Mouse (Mus musculus) urinary bladder, postnatal 4 days (tissue): Measurements from ENCODE around the gene Olfr1394.
"Not testable (repeated sequence)": the region's sequence is repeated elsewhere in the genome, so short reads cannot be mapped to it uniquely, and the experiment has no call there.

Experiments used
- DNase-seq, 2 experiments: peaks; one replicate each; pipeline ENCODE4 v3.0.0; 2021 to 2022; ENCODE audit warnings: low spot score in 2 of 2

Gene Olfr1394

DNA sequence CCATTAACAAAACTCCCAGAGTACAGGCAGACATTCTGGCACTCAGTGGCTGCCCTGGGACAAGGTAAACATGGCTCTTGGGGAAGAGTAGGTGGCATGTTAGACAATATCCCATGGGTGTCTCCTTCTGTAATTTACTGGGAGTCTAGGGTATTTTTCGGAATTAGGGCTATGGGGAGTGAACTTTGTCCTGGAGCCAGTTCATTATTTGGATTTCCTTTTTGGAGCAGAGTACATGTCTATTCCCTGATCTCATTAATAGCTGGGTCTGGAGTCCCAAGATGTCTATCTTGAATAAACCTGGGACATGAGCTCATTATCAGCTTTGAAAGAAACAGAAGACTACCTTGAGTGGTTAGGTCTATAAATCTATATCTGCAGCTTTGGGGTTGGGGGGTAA, at the start of gene Olfr1394:
TSS of gene Olfr1394 (plus strand) at position 301 of the 400 bp plus-strand sequence.
- DNase-seq: no peak

DNA sequence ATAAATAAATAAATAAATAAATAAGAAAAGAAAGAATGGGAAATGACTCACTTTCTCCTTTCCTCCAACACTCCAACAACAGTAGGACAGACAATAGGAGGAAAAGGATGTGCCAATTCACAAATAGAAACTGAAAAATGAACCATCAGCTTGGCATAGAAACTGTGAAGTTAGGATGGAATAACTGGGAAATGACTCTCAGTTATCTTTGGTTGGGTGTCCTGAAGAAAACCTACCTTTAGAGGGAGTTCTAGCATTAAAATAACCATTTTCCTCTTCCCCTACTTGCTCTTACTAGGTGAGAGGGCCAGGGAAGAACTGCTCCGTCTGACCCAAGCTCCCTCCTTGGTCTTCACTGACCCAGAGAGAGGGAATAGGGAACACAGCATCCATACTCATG, 48.4 kb upstream of the Olfr1394 start:
- no peak for DNase-seq

DNA sequence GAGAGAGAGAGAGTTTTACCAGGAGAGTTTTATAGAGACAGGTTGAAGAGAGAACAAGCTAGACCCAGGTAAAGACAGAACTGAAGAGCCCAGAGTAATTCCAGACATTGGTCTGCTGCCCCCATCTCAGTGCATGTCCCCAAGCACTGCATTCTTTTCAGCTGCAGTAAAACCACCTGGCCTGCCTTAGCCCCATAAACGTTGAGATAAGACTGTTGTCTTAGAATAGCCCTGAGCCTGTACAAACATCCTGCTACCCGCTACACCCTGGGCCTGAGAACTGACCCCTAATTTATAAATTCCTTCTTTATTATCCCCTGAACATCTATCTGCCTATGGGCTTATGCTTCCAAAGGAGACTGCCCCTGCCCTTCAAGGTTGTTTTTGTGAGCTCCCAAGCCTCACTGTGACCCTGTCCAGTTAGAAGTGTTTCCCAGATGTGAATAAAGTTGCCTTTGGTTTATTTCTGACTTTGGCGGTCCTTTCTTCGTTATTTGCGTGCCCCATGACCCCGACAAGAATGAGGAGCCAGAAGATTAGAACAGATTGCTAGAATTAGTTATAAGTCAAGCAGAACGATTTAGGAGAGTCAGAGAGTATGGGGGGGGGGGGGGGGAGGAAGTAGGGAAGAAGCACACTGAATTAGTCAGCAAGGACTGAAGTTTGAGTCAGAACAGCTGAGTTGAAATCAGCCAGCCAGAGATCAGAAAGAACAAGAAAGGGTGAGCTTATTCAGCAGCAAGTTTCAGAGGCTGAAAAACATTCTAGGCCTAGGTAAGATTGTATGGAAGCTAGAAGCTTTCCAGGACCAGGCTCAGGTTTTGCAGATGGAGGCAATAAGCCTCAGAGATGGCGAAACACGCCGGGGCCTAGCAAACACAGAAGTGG, 46.3 kb upstream of the Olfr1394 start:
- DNase-seq: no peak

DNA sequence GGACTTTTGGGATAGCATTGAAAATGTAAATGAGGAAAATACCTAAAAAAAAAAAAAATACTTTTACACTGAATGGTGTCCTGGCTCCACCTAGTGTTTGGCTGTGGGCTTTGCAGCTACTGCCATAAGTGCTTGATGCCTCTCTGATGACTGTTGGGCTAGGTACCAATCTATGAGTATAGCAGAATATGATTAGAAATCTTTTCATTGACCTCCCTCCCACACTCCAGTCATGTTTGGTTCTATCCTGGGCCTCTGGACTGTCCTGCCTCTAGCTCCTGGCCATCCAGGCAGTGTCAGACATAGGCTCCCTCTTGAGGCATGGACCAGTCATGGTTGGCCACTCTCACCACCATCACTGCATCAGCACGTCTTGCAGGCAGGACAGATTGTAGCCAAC, 45.3 kb upstream of the Olfr1394 start:
- no peak for DNase-seq

DNA sequence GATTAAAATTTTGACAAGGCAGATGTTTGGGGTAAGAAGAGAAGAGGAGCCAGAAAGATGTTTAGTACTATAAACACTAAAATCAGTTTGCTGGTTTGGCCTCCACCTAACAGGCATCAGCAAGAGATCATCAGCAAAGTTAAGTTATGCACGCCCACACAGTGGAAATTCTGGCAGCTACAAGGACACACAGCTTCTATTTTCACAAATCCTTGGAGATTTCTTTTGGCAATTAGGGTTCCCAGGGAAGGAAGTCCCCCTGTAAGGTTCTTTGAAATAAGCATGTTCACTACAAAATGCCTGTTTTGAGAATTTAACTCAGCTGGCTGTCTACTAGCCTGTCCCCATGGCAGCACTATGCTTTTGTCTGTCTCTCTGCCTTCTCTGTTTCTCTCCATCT, 43.2 kb upstream of the Olfr1394 start:
- no peak for DNase-seq

DNA sequence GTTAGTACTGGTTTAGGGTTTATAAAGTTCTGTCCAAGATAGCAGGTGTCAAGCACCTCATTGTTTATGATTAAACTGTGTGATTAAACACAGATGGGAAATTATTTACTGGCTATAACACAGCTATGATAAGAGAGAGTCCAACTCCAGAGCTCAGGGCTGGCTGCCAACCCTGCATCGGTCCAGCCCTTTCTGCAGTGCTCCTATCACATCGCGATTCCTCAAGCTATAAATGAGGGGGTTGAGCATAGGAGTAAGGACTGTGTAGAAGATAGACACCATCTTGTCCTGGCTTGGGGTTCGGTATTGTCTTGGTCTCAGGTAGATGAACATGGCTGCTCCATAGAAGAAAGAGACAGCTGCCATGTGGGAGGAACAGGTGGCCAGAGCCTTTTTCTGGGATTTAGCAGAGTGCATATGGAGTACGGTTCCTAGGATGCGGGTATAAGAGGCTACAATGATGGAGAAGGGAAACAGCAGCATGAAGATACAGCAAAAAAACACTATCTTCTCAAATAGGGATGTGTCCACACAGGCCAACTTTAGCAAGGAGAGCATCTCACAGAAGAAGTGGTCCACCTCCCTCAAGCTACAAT, 41.5 kb upstream of the Olfr1394 start:
- DNase-seq: no peak

DNA sequence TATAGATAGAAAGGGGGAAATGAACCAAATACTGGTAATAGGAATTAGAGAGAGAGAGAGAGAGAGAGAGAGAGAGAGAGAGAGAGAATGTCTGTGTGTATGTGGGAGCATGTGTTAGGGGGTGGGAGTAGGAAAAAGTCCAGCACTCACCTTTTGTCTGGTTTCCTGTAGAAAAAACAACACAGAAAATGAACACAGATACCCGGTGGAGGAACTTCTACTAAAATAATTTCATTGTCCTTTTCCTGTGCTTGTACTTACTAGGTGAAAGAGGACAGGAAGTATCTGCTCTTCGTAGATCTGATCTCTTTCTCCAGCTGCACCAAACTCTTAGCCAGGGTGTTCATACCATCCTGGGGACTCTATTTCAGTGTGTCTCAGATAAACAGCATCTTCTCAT, 40.0 kb upstream of the Olfr1394 start:
- no peak for DNase-seq

DNA sequence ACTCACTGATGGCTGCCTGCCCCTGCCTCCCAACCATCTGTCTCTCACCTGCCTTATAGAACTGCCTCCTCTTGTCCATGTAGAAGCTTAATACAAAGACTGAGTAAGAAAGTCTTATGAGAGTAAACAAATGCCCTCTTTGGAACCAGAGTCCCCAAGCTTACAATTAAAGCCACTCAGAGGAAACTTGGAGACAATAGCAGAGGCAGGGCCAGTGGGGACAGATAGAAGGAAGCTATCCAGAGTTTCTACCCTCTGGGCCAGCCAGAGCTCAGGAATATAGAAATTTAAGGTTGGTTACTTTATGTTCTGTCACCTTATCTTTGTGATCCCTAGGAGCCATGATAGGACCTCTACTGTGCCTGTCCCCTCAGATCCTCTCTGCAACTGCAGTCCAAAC, 39.4 kb upstream of the Olfr1394 start, which contains the start of gene Olfr1396:
TSS of gene Olfr1396 (minus strand) at position 101 of the 400 bp plus-strand sequence.
- no peak for DNase-seq

DNA sequence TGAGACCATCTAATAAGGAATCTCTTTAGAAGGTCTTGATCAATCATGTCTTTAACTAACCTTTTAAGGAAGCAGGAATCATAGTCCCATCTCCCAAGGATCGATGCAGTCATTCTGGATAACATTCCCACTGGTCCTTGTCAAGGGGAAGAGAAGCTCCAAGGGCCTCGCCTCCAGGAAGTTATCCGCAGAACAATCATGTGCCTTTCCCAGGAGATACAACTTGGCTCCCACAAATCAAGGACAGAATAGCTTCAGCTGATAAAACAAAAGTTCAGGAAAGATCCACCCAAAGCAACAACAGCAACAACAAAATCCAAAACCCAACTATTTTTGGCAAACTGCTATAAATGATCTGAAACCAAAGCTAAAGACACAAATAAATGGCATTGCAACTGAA, 34.5 kb upstream of the Olfr1394 start:
- no peak for DNase-seq

DNA sequence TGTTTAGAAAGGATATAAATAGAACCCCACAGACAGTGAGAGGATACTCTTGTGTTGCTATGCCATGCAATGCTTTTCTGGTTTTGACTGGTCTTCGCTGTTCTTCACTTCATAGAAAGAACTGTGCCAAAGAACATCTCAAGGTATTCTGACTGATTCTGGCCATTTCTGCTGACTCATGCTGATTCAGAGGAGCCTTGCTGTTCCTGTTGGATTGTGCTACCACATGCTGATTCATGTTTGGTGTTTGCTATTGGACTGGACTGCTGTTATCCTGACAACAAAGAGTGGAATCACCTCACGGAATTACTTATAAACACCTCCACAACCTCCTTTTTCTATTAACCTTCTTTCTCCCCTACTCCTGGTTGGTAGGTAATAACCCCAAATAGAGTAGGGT, 30.0 kb upstream of the Olfr1394 start:
- no peak for DNase-seq

DNA sequence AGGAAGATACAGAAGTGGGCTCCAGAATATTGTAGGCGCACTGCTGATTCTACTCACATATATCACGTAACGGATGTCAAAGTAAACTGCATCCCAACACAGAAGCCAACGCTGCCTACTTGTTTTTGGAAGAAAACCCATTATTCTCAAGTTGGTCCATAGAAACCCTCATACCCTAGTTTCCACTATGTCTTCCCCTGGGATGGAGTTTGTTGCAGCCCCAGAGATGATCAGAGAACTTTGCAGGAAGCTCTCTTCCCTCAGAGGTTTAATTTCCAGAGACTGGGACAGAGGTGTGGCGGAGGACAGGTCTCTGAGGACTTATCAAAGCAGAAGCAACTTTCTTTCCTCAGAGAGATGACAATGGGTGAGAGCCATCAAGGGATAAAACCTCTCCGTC, 12.2 kb upstream of the Olfr1394 start, which contains the start of gene Olfr1395:
TSS of gene Olfr1395 (plus strand) at position 301 of the 400 bp plus-strand sequence.
- DNase-seq: no peak

DNA sequence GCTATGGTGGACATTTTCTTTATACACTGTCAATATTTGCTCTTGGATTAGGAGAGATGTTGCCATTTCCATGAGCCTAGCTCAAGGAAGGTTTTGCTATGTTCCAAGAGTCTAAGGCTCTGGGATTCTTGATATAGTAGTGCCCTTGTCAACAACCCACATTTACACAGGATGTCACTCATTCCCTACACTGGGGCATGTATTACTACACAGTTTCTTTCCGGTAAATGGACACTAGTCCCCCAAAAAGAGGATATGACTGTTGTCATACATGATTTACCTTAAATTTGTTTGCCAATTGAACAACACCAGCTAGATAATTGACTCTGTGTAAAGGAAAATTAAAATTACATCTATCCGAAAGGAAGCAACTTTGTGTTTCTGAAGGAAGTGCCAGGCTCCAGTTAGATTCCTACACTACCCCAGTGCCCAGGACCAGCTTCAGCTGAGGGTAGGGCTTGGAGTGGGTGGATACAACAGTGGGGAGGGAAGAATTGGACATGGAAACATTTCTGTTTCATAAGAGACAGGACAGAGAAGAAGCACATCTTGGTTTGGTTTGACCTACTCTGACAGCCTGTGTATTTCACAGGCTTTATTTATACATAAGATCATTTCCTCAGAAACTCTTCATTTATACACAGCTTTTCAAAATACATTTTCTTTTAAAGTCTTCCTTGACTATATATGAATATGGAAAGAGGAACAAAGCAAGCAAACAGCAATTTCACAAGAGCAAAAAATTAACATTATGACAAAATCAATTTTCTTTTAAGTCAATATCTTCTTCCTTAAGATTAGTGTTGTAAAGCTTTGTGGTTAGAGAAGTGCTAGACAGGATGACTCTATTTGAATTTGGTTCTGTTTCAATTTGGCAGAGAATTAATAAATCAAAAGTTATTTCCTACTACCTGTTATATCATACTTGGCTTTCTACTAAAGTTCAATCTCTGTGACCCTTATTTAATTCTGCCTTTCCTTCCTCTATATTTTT, 2.9 kb downstream of the Olfr1394 start:
- DNase-seq: no peak

DNA sequence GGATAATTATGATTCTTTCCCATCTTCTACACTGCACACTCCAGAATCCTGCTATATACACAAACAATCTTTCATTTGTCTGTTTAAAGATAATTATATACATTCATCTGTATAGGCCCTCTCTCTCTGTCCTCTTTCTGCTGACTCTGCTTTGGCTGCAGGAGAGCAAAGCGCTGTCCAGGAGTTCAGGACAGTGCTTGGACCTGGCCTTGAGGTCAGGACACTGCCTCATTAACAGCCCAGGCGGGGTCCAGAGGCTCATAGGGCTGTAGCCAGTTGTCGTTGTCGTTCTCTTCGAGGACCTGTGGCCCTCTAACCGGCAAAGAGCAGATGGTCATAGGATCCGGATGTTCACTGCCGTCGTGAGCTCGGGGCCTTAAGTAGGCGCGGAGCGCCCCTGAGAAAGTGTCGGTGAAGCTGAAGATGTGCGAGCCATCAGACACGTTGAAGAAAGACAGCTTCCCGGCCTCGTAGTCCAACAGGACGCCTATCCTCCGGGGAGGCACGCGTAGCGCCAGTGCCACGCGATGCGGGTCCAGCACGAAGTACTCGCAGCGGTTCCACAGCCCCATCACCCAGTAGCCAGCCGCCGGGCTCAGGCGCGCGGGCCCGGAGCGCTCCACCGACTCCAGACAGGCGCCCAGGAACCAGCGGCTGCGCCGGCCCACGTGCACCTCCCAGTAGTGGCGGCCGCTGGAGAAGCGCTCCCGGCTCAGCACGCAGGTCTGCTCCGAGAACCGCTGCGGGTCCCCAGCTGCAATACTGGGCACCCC, 14.8 kb downstream of the Olfr1394 start:
- DNase-seq: no peak

DNA sequence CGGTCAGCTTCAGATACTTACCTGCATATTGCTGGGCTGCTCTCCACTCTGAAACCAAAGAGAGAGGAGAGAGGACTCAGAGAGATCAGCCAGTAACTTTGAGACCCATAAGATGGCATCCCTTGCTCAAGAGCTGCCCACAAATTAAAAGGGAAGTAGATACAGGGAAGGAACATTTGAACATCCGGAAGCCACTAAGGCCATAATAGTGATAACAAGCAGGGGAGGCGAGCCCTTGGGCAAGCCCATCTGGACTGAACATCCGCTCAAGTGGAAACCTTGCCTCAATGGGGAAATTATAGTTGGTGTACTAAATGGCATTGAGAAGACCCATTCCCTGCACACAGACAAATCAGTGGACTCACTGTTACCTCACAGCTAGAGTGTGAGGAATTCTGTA, 16.4 kb downstream of the Olfr1394 start:
- DNase-seq: no peak

DNA sequence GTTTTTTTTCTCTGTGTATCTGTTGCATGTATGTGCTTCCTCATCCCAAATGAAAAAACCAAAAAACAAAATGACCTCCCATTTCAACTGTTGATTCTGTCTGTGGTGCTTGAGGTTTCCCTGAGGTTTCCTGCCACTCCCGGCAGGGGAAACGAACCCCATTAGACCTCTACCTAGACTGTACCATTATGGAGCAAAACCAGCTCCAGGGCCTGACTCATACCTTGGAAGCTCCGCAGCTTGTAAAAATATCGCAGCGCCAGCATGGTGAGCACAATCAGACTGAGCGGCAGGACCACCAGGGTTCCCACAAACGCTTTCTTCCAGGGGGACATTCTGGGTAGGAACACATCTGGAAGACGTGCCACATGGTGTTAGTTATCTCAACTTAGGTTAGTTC, 21.2 kb downstream of the Olfr1394 start:
- no peak for DNase-seq

DNA sequence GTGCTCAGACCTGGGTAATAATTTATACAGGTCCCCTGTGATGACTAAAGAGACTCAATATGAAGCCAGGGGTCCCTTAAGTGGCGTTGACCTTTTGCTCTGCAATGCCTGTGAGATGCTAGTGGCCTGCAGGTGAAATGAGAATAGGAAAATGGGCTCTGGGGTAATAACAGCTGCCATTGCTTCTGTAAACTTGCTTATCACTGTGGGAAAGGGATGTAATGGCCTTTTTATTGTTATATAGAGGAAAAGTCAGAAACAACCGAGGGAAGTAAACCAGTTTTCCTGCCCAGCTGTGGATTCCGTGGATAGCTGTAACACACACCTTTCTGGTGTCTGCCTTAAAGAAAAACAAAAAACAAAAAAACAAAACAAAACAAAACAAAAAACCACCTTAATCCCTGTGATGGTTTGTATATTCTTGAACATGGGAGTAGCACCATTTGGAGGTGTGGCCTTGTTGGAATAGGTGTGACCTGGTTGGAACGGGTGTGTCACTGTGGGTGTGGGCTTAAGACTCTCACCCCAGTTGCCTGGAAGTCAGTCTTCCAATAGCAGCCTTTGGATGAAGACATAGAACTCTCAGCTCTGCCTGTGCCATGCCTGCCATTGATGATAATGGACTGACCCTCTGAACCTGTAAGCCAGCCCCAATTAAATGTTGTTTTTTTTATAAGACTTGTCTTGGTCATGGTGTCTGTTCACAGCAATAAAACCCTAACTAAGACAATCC, 22.0 kb downstream of the Olfr1394 start:
- DNase-seq: not testable (repeated sequence)

DNA sequence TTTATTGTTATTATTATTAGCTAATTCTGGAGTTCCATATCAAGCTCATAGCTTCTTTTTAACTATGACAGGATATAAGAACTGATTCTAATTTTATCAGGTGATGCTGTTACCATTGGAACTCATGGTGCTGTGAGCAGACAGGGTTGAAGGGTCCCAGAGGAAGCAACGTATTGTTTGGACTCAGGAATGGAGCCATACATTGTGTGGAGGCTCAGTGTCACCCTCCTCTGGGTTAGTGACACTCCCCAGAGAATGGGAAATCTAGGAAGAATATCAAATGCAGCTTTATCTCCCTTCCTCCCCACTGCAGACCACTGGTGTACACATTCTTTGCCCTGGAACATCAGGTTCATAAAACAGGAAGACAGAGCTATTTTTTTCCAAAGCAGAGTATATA, 29.0 kb downstream of the Olfr1394 start:
- DNase-seq: no peak

DNA sequence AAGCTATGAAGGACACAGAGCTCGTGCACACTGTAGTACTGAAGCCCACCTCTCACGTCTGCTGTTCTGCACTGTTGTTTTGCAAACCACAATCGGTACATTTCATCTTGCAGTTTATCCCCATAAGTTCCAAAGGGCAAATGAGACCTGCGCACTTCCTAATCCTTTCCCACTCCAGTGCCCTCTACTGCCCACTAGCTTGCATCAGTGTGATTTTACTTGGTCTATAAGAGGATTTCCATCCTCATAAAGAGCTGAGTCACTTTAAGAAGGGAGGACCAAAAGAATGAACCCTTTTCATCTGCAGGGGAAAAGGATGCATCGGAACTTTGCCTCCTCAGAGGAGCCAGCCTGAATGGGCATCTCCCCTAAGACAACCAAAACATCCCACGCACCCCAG, 32.3 kb downstream of the Olfr1394 start:
- DNase-seq: no peak

DNA sequence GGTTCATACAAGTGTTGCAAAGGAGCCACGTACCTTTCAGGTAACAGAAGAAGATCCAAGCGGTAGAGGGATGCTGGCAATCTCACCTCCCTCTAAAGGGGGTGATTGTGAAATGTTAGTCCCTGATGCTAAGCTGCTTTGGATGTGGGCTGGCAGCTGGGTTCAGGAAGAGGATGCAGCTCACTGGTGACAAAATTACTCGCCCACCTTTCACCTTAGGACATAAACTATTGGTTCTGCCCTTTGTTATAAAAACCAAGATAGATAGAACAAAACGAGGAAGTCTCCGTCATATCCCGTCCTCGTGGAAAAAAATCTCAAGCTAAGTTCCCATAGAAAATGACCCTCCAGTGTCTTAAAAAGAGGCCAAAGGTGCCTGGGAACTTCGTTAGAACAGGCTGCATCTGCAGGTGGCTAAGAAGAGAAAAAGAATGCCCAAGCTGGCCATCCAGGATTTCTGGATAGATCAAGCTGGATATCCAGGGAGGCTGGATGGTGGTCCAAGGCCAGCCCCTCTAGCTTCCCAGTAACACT, 32.8 kb downstream of the Olfr1394 start, which contains the start of gene Btnl9:
TSS of gene Btnl9 (minus strand) at position 205 of the 534 bp plus-strand sequence.
- DNase-seq: no peak

DNA sequence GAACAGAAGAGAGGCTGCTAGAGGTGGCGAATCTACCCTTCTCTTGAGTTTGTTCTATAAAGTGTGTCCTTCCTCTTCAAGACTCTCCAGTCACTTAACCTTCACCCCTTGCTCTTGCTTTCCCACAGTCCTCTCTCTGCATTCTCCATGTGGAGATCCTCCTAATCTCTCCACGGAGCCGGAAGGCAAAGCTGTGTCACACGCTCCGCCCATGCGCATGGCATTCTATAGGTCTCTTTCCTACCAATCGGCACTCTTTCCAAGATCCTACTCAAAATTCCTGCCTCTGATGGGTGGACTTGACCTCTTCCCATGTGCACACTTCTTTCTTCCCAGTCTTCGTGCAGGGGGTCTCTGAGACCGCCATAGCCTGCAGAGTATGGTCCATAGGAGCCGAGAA, 33.5 kb downstream of the Olfr1394 start:
- DNase-seq: no peak
